Mouse (Mus musculus) stomach, embryonic 16.5 days (tissue): Measurements from ENCODE around the gene Apoc4. TPM values are rescaled to one million over a fixed set of nuclear protein-coding genes. Genes with fewer than 3 reads are reported as not detected.
A peak's percentile ranks its signal among the peaks of the same experiment; 100 is the strongest.

ENCODE experiments used
- ATAC-seq: fragments of 200-750 bp; cut with Nextera tagmentation; 2 replicates; pipeline ENCODE4 v1.8.0; 2017; ENCODE audit warnings: moderate number of reproducible peaks, moderate TSS enrichment; ENCODE audit not compliant: insufficient read depth, low FRiP score
- H3K27ac ChIP-seq: fragments of 300-500 bp; sonication (generic); 2 replicates; pipeline ENCODE4 v1.5.1; 2014; ENCODE audit warnings: low read length
- H3K27me3 ChIP-seq: fragments of 300-500 bp; sonication (generic); 2 replicates; pipeline ENCODE4 v1.6.1; 2014; ENCODE audit warnings: low read length, control low read depth, mixed read lengths; ENCODE audit not compliant: control insufficient read depth, insufficient read depth
- H3K36me3 ChIP-seq: fragments of 300-500 bp; sonication (generic); 2 replicates; pipeline ENCODE4 v1.6.1; 2014; ENCODE audit warnings: low read length; ENCODE audit not compliant: control insufficient read depth, insufficient read depth
- H3K4me1 ChIP-seq: fragments of 300-500 bp; sonication (generic); 2 replicates; pipeline ENCODE4 v1.6.1; 2014; ENCODE audit warnings: low read length, control low read depth, mixed read lengths; ENCODE audit not compliant: control insufficient read depth, insufficient read depth
- H3K4me2 ChIP-seq: fragments of 300-500 bp; sonication (generic); 2 replicates; pipeline ENCODE4 v1.6.1; 2014; ENCODE audit warnings: low read depth, low read length, mixed read lengths
- H3K4me3 ChIP-seq: fragments of 300-500 bp; sonication (generic); replicated peaks from 2 replicates; pipeline ENCODE4 v1.5.1; 2014; ENCODE audit warnings: mild to moderate bottlenecking, low read length
- H3K9ac ChIP-seq: fragments of 300-500 bp; sonication (generic); 2 replicates; pipeline ENCODE4 v1.6.1; 2014; ENCODE audit warnings: low read length
- H3K9me3 ChIP-seq: fragments of 300-500 bp; sonication (generic); replicated peaks from 2 replicates; pipeline ENCODE4 v1.6.1; 2016; ENCODE audit warnings: low read length, control low read depth; ENCODE audit not compliant: control insufficient read depth
- WGBS: fragments of 180-500 bp; shearing (Covaris S2); extraction: QIAGEN DNeasy Blood & Tissue Kit; methylation state at CpG from one replicate; pipeline ENCODE4 v1.1.7; 2014; 5-methylcytosine and 5-hydroxymethylcytosine counted together
- polyA plus RNA-seq: library from polyadenylated mRNA; unstranded; fragments of >200 nt; fragmentation: Nextera tagmentation; extraction: Ambion mirVana; gene quantifications from 2 replicates; pipeline ENCODE4 v1.2.1, GENCODE M21; 2015

Gene Apoc4
- polyA plus RNA-seq, 1 experiment from 2014 or later: 16.8 TPM

DNA sequence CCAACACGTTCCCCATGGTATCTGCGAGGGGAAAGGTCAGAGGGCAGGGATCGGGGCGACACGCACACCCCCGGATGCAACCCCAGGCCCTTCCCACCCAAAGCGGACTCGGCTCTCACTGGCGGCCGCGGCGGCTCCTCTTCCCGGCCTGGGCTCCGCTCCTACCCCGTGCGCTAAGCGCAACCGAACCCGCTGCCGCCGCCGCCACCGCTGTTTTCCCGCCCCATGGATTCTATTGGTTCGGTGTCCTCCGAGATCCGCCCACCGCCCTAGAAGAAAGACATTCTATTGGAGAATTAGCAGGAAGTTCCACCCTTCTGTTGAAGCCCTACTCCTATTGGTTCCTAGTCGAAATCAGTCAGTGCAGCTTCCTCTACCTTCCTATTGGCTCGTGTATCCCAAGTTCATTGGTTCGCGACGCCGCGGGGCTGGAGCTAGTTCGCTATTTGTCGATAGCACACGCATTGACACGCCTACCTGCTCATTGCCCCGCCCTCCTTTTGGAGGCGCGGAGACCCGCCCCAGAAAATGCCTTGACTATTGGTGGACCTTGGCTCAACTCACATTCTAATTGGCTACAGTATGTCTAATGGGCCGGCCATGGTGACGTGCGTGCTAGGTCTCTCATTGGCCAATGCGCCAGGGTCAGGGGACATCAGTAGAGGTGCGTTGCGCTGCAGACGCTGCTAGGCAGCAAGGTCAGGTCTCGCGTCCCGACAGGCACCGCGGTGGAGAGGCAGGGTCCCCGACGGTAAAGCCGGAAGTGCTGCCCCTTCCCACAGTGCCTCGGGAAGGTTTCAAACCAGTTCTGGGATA, 34.2 kb upstream of the Apoc4 start, which contains the start of gene Tomm40:
TSS of gene Tomm40 (minus strand) at position 200 of the 816 bp plus-strand sequence.
- Histone ChIP-seq H3K27ac (peak within 1 kb of the TSS; percentile 90), H3K27me3 (no peaks in the 10 kb centered on the region), H3K9ac (peak within 1 kb of the TSS; percentile 97), H3K36me3 (peaks cover 11% of the 10 kb centered on the region; the same call in 1 of the 2 replicates), H3K9me3 (no peaks in the 10 kb centered on the region), H3K4me3 (peak within 1 kb of the TSS; percentile 100), H3K4me1 (peaks cover 16% of the 10 kb centered on the region), H3K4me2 (peak within 1 kb of the TSS; percentile 85)
- WGBS: under 1% methylated on average over 49 of the region's 59 CpGs
- ATAC-seq: peak; percentile 98

DNA sequence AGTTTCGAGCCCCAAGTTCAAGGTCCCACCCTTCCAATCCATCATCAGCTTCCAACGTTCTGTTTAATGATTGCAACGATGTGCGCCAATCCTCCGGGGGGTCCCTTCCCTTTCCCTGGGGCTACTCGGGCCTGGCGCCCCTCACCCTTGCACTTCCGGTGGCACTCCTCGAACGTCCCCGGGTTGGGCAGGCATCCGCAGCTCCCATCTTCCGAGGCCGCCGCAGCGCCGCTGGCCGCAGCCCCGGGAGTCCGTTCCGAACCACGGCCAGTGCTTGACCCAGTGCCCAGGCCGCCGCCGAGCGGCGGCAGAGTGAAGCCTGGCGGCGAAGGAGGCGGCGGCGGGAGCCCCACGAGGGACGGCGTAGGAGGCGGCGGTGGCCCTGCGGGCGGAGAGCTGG, 33.6 kb upstream of the Apoc4 start:
- Histone ChIP-seq H3K4me3 (peak overlapping the region; percentile 100), H3K9me3 (no peaks in the 10 kb centered on the region), H3K4me2 (peak overlapping the region; percentile 85), H3K27ac (peak overlapping the region; percentile 80), H3K9ac (peak overlapping the region; percentile 97), H3K4me1 (peaks cover 16% of the 10 kb centered on the region), H3K36me3 (peaks cover 8% of the 10 kb centered on the region; the same call in 1 of the 2 replicates), H3K27me3 (no peaks in the 10 kb centered on the region)
- under 1% methylated on average over 39 of the region's 39 CpGs for WGBS
- ATAC-seq: no peak

DNA sequence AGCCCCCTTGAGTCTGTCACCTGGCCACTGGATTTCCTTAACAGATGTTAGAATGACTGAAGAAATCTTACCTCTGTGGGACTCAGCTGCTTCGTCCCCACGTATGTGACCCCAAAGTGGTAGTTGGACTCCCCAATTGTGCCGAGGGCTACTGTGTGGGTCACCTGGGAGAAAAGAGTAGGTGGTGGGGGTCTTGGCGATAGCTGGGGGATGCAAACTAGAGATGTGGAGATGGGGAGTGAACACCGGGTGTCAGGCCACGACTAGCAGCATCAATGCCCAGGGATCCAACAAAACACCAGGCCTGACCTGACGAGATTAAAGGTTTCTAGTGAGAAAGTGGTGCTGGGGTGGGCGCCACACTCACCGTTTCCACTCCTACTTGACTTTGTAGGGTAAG, 32.3 kb upstream of the Apoc4 start:
- no peak overlapping the region for H3K9ac ChIP-seq
- 89% methylated on average over 9 of the region's 9 CpGs for WGBS
- ATAC-seq: no peak
- H3K27me3 ChIP-seq: no peaks in the 10 kb centered on the region
- H3K36me3 ChIP-seq: peaks cover 12% of the 10 kb centered on the region
- H3K27ac ChIP-seq: no peak overlapping the region
- H3K4me2 ChIP-seq: no peak overlapping the region
- peaks cover 16% of the 10 kb centered on the region for H3K4me1 ChIP-seq
- H3K9me3 ChIP-seq: no peaks in the 10 kb centered on the region
- no peak overlapping the region for H3K4me3 ChIP-seq

DNA sequence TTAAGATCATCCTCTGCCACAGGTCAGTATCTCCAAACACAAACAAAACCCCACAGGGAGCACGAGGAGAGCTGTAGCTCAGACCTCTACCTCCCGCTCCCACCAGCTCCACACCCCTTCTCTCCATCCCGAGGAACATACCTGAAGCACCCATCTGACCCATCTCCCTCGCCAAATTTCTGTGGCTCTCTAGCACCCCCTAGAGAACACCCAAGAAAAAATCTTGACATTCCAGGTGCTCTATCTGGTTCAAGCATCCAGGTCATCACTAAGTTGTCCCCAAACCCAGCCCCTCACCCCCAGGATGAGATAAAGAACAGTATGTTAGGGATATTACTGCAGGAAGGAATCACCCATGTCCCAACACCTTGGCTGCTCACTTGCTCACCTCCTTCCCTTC, 31.9 kb upstream of the Apoc4 start:
- Histone ChIP-seq H3K9ac (no peak overlapping the region), H3K9me3 (no peaks in the 10 kb centered on the region), H3K36me3 (peaks cover 15% of the 10 kb centered on the region), H3K27me3 (no peaks in the 10 kb centered on the region), H3K4me3 (no peak overlapping the region), H3K4me1 (peaks cover 16% of the 10 kb centered on the region), H3K27ac (no peak overlapping the region), H3K4me2 (no peak overlapping the region)
- ATAC-seq: no peak
- 38% methylated on average over 4 of the region's 4 CpGs for WGBS

DNA sequence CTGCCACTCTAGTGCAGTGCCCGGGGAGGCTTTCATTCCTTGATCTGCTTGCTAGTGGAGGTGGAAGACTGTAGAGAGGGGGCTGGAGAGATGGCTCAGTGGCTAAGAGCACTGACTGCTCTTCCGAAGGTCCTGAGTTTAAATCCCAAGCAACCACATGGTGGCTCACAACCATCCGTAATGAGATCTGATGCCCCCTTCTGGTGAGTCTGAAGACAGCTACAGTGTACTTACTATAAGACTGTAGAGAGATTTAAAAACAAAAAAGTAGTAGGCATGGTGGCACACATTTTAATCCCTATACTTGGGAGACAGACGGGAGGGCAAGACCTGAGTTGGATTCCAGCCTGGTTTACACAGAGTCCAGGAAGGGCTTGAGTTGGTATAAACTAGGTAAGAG, 31.1 kb upstream of the Apoc4 start:
- WGBS: 65% methylated on average over 4 of the region's 4 CpGs
- Histone ChIP-seq H3K36me3 (peaks cover 21% of the 10 kb centered on the region), H3K4me3 (no peak overlapping the region), H3K9me3 (no peaks in the 10 kb centered on the region), H3K27me3 (no peaks in the 10 kb centered on the region), H3K27ac (no peak overlapping the region), H3K4me1 (peaks cover 16% of the 10 kb centered on the region), H3K4me2 (no peak overlapping the region), H3K9ac (no peak overlapping the region)
- ATAC-seq: no peak

DNA sequence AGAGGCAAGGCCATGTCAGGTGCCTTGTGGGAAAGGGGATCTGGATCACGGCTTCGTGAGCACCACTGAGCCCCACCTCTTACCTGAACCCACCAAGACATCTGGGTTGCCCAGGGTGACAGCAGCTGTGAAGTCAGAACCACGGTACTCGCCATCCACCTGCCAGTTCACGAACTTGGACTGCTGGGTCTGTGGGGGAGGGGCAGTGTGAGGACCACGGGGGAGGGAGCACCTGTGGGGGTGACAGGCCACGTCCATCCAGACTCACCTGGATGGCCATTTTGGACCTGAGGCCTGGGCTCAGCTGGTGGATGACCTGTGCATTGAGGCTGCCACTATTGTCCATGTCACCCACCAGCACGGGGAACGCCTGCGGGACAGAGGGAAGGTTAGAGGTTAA, 29.4 kb upstream of the Apoc4 start:
- 84% methylated on average over 10 of the region's 10 CpGs for WGBS
- H3K36me3 ChIP-seq: peaks cover 24% of the 10 kb centered on the region

DNA sequence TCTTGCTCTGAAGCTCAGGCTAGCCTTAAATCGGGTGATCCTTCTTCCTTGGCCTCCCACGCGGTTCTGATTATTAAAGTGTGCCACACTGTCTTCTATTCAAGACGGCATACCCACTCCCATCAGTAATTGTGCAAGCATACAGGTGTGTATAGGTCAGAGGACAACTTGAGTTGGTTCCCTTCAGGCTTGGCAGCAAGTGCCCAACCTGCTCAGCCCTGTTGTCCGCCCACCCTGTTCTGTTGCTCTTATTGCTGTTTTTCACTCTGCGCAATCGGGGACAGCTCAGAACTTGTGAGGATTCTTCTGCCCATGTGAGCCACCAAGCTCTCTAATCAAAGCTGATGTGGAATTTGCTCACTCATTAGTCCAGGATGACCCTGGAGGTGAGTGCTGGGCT, 24.0 kb upstream of the Apoc4 start:
- Histone ChIP-seq H3K4me3 (no peak overlapping the region), H3K27me3 (no peaks in the 10 kb centered on the region), H3K4me2 (no peak overlapping the region), H3K9me3 (no peaks in the 10 kb centered on the region), H3K27ac (no peak overlapping the region), H3K36me3 (peaks cover 28% of the 10 kb centered on the region), H3K9ac (no peak overlapping the region), H3K4me1 (peaks cover 11% of the 10 kb centered on the region)
- 95% methylated on average over 7 of the region's 7 CpGs for WGBS
- ATAC-seq: no peak

More for the DNA sequence above, 29.4 kb upstream of the Apoc4 start:
- H3K4me2 ChIP-seq: no peak overlapping the region
- peaks cover 7% of the 10 kb centered on the region; the same call in 1 of the 2 replicates for H3K4me1 ChIP-seq
- H3K27ac ChIP-seq: no peak overlapping the region
- H3K4me3 ChIP-seq: no peak overlapping the region
- no peak overlapping the region for H3K9ac ChIP-seq
- no peaks in the 10 kb centered on the region for H3K27me3 ChIP-seq
- no peaks in the 10 kb centered on the region for H3K9me3 ChIP-seq
- no peak for ATAC-seq

DNA sequence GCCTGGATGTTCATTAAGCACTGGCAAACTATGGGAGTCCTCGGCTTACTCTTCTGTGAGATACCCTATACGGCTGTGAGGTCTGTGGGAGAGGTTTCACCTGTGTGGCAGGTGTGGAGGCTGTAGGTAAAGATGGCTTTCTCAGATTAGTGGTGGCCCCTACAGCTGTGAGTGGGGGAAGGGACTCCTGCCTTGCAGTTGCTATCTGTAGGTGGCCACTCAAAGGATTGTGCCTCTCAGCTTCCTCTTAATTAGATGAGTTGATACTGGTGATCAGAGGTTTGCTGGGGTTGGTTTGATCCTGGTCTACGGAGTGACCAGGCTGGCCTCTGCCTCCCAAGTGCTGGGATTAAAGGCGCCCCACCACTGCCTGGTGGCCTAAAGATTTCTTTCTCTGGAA, 23.2 kb upstream of the Apoc4 start:
- Histone ChIP-seq H3K4me3 (no peak overlapping the region), H3K4me1 (peaks cover 15% of the 10 kb centered on the region), H3K9ac (no peak overlapping the region), H3K36me3 (peaks cover 26% of the 10 kb centered on the region), H3K4me2 (no peak overlapping the region), H3K27ac (no peak overlapping the region), H3K27me3 (no peaks in the 10 kb centered on the region), H3K9me3 (no peaks in the 10 kb centered on the region)
- WGBS: 92% methylated on average over 4 of the region's 4 CpGs
- no peak for ATAC-seq

DNA sequence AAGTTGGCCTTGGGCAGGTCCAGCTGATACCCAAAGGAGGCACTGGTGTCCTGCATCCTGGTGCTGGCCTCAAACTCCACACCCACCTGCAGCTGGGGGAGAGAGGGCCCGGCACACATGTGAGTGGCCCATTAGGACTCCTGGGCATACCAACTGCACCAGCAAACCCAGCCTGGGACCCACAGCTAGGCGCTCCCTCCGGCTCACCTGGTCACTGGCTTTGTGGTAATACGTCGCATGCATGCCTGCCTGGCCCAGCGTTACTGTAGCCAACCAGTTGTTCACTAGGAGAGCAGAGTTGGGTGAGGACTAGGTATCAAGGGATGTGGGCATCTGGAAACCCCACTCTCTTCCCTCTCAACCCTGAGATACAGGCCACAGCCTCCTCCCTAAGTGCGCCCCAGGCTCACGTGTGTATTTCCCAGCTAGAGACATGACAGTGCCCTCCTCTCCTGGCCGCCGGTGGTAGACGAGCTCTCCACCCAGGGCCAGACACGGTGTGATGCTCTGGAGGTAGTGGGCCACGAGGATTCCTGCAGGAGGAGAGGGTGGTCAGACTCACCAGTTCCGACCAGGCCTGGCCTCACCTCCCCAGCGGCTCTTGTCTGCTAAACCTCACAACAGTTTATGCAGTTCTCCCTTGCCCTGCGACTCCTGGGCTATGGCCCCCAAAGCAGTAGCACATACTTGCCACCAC, 21.7 kb upstream of the Apoc4 start:
- 91% methylated on average over 16 of the region's 16 CpGs for WGBS

More for the DNA sequence above, 21.7 kb upstream of the Apoc4 start:
- no peaks in the 10 kb centered on the region for H3K27me3 ChIP-seq
- H3K4me3 ChIP-seq: no peak overlapping the region
- peaks cover 26% of the 10 kb centered on the region for H3K4me1 ChIP-seq
- peaks cover 17% of the 10 kb centered on the region for H3K36me3 ChIP-seq
- ATAC-seq: no peak
- no peaks in the 10 kb centered on the region for H3K9me3 ChIP-seq
- no peak overlapping the region for H3K27ac ChIP-seq
- no peak overlapping the region for H3K9ac ChIP-seq
- no peak overlapping the region for H3K4me2 ChIP-seq
